Mouse (Mus musculus) heart, postnatal 10 days (tissue): Measurements from ENCODE around the gene Ttc3. TPM values are rescaled to one million over a fixed set of nuclear protein-coding genes. Genes with fewer than 3 reads are reported as not detected.
A peak's percentile ranks its signal among the peaks of the same experiment; 100 is the strongest.

Experiments
- DNase-seq, 2 experiments: peaks; one replicate each; pipeline ENCODE4 v3.0.0; 2021
- intact Hi-C: fragments of 180-260 bp; cut with DNase I; formaldehyde crosslinking; loops from one replicate; pipeline ENCODE4 v1.15.1; 2025
- total RNA-seq, 2 experiments: library from RNA; stranded (reverse); gene quantifications; 2 replicates each; pipeline ENCODE4 v1.2.3; 2021

Ttc3 gene
- total RNA-seq, 2 experiments from 2014 or later, result 127 to 128 TPM

DNA sequence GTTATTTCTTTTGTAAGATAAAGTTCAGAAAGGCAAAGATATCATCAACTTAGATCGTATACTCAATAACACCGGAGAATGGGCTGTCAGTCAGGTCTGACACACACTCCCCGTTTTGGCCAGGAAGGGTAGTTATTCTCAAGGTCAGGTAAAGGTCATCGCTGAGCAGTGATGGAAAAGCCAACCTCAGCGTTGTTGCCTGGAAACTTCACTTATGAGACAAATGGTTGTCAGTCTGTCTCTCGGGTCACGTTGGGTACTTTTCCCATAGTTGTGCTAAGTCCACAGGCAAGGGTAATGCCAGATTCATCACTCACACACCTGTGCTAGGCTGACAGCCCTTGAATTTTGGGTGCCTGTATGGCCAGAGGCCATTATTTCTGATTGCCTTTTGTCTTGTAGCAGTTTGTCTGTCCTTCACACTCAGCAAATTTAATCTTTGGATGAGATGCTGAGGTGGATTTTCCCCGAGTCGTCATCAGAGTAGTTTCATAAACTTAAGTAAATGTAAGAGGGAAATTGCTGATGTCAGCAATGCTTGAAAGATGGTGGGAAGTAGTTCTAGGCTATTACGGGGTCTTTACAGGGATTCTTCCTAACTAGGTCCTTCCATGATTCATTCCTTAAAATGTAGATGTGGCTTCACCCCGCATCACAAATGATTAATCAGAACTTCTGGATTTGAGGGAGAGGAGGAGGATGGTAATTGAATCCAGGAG, 13.5 kb upstream of the Ttc3 start:
- no peak for DNase-seq
- intact Hi-C loops, result no loop called here

DNA sequence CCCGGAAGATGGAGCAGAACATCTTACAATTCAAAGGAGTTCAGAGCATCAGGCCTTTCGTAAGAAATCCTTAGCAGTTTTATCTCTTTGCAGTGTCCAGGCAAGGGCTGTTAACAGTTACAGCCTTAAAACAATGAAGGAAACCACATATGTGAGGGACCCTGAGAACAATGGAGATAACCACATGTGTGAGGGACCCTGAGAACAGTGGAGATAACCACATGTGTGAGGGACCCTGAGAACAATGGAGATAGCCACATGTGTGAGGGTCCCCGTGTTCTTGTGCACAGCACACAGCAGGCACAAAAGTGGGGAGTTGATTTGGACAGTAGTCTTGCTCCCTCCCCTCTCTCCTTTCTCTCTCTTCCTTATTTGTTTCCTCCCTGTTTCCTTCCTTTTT, 12.3 kb upstream of the Ttc3 start:
- no peak for DNase-seq
- intact Hi-C loops, result no loop called here

DNA sequence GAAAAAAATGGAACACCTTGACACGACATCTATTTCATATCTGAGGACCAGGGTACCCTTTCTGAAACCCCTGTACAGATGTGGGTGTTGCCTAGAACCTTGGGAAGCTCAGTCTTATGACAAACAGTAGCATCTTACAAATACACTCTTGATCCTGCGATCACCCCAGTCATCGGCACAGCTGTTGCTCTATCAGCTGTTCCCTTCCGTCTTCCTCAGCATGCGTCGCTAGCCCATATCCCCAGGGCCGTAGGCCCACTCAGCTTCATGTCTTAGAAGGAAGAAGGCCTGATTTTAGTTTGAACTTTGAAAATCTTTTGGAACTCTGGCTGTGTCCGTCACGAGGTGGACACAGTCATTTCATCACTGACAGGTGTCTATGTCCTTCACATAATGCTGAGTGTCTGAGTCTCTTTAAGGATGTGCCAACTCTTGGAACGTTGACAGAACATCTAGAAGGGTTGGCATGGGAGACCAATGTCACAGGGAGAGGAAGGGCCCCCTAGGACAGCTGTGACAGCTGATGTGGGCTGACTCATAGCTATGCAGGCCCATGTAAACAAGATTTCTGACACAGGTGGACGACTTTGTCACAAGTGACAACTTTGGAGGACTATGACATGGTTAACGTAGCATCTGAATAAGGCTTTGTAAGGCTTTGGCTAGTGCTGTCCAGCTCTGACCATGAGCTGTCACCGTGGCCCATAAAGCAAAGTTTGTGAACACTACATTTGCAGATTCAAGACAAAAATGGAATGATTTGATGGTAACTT, 9.7 kb upstream of the Ttc3 start:
- DNase-seq, result no peak
- intact Hi-C loops, result no loop called here

DNA sequence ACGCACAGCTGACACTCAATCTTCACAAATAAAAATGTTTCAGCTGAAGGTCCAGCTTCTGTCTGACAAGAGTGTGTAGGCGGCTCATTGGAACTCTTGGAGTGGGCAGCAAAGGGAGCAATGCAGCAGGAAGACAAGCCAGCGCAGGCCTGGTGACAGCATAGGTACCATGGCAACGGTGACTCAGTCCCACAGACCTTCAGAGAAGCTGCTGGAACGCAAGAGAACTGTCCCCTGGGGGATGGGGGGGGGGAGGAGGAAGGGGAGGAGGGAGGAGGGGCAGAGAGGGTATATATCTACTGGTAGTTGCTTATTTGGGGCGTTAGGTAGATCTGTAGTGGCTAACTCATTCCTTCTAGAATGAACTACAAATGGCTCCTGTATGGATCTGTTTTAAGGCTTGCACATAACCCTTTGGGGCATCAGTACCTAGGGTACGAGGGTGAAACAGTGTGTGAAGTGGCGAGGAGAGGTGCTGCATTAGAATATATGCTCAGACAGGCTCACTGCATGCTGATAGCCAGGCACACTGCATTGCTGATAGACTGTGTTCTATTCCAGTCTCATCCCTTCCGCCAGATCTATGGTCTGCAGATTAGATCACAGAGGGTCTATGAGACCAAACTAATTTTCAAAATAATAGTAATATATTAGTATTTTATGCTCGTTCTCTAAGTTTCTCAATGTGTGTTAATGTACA, 8.1 kb upstream of the Ttc3 start:
- intact Hi-C loops, result no loop called here
- peak; percentile 66 to 69 for DNase-seq

DNA sequence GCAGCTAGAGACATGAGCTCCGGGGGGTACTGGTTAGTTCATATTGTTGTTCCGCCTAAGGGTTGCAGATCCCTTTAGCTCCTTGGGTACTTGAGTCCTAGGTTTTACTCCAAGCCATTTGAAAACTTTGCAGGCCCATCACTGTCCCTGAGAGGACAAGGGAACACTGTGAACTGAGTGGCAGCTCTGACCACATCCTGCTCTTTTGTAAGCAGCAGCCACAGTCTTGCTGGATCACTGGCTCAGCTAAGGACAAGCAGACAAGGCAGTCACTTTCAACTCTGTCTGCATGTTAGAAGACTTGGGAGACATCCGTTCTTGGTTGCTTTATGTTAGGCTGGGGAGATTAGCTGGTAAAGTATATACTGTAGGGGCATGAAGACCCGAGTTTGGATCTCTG, 6.6 kb upstream of the Ttc3 start:
- no peak for DNase-seq
- intact Hi-C loops, result no loop called here

DNA sequence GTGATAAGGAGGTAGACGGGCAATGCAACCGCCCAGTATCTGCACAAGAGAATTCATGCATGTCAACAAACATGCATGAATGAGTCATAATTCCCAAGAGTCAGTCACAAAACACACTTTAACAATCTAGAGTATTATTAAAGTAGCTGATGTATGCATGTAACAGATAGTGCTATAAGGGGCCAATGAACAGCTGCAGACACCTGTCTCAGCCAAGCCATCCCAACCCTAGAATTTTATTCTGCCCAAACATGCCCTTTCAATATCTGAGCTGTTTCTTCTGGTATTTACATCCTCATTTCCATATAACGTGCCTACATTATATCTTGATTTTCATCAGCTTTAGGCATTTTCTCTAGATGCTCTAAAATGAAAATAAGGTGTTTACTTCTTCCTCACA, 5.0 kb upstream of the Ttc3 start:
- intact Hi-C loops, result no loop called here
- DNase-seq, result no peak

DNA sequence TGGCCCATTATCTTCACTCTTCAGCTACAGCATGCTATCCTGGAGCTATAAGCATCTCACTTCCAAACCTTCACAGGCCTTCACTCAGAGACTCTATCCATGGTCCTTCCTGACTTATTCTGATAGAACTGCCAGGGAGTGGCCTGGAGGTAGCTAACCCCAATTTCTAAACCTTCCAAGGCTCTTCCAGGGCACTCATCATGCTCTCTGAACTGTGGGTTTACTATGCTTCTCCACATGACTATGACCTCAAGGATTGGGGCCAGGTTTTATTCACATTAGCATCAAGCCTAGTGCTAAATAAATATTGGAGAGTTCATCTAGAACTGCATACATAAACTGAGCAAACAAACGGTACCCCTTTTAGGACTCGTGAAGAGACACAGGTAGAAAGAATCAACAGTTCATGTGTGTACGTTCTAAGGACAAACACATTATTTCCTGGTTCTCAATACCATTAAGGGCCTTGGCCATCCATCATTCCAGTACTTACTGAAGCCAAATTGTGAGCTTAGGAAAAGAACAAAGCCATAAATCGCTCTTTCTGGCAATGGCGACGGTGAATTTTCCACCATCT, 734 bp upstream of the Ttc3 start:
- no peak for DNase-seq
- intact Hi-C loops, result loop anchor here (2.0 kb wide), 1 partner anchor 57 kb away; the partner anchor contains the start of gene Hlcs

DNA sequence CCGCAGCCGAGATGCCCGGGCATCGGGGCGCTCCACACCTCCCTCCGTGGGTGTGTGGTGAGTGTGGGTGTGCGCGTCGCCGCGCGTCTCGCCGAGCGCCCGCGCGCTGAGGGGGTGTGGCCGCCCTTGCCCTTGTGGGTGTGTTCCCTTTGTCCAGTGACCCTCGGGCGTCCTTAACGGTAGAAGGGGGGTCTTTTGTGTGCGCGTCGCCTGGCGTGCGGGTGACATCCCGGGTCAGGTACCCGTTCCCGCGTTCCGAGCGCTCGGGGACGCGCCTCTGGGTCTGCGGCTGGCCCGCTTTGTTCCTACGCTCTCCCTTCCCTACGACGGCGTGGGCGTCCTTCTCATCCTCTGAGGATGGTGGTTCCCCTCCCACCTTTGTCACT, 490 bp downstream of the Ttc3 start:
- intact Hi-C loops, result loop anchor here (2.0 kb wide), 1 partner anchor 58 kb away; the partner anchor contains the start of gene Hlcs
- peak; percentile 84 for DNase-seq

DNA sequence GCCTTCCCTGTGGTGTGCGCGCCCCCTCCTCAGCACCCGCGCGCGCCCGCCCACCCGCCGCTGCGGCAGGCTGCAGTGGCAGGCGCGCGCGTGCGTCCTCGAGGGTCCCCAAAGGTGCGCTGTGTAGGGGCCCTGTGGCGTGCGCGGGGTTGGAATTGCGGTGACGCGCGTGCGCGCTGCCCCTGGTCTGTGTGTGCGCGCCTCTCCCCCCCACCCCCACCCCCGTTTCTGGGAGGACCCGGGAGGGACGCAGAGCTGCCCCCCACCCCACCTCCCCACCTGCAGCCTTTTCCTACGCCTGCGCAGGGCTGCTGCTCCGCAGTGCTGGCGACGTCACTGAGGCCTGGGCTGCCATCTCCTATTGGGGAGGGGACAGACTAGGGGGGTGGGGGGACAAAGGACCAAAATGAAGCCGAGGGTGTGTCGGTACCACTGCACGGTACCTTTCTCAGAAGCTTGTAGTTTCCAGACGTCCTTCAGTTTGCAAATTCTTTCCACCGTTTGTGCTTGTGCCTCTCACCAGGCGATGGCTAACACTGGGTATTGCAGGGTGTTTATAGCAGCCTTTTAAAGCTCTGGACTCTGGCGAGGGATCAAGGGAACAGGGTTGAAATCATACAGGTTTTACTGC, 998 bp downstream of the Ttc3 start, which contains the start of gene Pigp:
Gene Pigp (minus strand): TSS at position 542 of the 631 bp plus-strand sequence.
- DNase-seq, result peak; percentile 70 to 75
- intact Hi-C loops, result loop anchor here (2.0 kb wide), 1 partner anchor 59 kb away; the partner anchor contains the start of gene Hlcs

DNA sequence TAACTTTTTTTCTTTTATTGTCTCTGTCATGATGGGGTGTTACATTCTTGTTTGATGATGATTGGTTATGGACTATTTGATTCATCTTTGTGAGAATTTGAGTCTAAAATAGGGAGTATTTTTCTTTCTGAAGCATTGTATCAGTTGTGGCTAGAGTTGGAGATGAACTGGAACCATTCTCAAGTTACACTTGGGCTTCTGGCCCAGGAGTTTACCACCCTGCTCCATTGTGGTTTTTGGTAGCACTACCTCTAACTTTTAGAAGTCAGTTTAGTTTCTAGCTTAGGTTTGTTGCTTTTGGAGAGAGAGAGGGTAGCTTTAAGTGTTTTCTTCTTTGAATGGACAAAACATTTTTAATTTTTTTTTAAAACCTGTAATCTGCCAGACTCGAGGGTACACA, 9.0 kb downstream of the Ttc3 start:
- intact Hi-C loops, result no loop called here

DNA sequence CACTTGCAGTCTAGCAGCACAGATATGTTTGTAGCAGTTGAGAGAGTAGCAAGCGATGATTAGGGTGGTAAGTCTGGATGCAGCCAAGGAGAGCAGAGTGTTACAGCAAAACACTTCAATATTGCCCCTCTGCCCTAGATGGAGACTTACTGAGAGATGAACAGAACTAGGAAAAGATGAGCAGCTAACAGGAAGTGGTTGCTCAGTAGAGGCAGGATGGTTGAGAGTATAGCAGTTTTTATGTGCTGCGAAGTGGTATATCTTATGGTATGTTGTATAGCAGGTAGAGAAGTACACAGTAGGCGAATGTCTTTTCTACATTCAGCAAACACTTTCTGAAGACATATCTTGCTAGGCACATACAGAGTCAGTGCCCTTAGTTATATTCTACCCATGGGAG, 12.9 kb downstream of the Ttc3 start:
- intact Hi-C loops, result no loop called here
- no peak for DNase-seq

More for the DNA sequence above, 9.0 kb downstream of the Ttc3 start:
- no peak for DNase-seq

DNA sequence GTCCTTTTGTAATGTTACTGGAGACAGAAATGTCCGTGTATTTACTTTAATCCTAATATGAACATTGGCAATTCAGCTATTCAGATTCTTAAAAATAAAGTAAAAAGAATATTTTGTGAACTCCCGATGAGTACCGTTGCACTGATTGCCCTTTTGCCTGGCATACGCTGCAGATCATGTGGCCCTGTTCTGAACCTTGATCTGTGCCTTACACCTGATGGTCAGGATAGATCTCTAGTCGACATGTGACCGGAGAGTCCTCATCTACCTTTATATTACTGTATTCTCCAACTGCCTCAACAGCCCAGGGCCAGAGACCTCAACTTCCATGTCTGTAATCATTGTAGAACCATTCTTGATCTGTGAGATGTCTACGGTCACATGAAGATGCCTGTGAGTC, 17.3 kb downstream of the Ttc3 start:
- intact Hi-C loops, result no loop called here
- DNase-seq, result no peak

DNA sequence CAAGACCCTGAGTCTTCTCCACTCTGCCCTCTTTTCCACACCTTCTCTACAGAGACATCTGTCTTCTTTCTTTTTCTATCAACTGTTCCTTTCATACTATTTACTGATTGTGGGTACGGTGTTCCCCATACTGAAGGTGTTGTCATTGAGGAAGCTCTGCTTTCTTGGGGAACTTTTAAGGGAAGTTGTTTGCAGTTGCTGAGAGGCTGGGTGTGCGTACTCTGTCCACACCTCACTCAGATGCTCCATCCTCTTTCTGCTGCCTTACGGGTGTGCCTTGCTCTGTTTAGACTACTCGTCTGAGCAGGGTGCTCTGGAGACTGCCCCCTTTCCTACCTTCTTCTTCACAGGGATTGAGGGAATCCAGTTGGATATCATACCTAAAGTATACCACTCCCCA, 21.9 kb downstream of the Ttc3 start:
- no peak for DNase-seq
- intact Hi-C loops, result no loop called here

DNA sequence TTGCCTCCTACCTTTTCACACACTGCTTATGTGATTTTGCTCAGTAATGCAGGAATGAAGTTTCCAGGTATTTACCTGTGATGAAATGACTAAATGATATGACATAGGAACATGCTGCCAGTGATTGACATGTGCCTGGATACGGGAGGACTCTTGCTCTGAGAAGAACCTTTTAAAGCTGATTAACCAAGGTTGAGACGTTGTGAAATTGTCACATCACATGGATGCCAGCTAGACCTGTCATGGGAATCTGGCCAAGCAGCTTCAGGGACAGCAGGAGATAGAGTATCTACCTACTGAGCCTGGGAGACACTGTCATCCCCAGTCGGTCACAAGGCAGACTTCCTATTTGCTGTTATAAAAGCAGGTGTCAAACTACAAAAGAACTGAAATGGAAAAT, 24.6 kb downstream of the Ttc3 start:
- DNase-seq, result no peak
- intact Hi-C loops, result no loop called here

DNA sequence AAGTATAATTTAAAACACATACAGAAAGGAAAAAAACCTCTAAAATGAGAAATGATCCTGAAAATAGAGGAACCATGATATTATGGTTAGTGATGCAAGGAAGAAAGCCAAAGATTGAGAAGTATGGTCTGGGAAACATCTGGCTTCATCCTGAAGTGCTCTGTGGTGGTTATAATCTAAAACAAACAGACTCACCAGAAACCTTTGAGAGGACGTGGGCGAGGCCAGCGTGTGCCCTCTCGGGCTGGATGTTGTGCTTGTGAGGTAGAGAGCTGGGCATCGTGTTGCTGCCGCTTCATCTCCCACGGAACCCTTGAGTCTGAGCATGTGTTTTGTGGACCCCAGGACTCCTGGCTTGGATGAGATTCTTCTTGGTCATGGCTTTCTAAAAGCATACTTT, 26.2 kb downstream of the Ttc3 start:
- DNase-seq, result no peak
- intact Hi-C loops, result no loop called here

DNA sequence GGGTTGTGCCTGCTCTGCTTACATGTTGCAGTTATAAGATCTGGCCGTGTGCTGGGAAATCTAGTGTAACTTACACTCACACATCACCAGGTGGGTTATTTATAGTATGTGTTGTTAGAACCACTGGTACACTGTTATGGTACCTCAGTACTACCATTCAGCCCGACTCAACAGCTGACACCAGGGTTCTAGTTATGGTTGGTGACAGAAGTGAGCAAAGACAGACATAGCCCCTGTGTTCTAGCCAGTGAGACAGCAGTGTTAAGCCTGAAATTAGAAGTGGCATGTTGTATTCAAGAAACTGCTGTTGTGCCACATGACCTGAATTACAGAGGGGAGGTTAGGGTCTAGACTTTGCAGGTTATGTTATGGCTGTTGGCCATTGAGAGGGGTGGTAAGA, 28.7 kb downstream of the Ttc3 start:
- intact Hi-C loops, result no loop called here

DNA sequence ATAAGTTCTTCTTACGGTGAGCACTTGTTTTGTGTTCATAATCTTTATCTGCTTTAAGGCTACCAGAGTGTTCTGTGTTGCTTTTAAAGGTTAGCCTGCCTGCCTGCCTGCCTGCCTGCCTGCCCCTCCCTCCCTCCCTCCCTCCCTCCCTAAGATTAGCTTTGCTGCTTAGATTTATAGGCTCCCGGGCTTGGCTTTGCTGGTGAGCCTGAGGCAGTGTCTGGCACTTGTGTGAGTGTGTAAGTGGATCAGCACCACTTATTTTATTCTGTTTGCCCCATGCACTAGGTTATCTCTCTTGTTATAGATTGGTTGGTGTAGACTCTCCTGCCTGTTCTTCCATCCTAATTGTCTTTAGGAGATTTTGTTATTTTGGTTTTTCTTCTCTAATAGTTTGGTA, 31.2 kb downstream of the Ttc3 start:
- no peak for DNase-seq
- intact Hi-C loops, result no loop called here

More for the DNA sequence above, 28.7 kb downstream of the Ttc3 start:
- DNase-seq, result no peak

DNA sequence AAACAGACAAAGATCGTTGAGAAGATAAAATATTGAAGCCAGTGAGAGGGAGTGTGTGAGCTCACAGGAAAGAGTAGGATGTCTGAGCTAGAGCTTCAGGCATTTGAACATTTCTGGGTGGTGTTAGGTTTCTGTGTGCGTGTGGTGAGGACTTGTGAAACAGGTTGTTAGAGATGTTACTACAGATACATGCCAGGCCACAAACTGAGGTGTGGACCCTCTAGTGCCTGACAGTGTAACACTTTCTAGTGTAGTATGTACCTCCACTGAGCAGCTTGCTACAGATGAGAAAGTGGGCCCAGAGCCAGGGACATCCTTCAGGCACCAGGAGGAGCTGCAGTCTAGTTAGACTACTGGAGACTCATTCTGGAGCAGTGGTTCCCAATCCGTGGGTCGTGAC, 31.8 kb downstream of the Ttc3 start:
- intact Hi-C loops, result no loop called here
- peak; percentile 18 to 27 for DNase-seq

DNA sequence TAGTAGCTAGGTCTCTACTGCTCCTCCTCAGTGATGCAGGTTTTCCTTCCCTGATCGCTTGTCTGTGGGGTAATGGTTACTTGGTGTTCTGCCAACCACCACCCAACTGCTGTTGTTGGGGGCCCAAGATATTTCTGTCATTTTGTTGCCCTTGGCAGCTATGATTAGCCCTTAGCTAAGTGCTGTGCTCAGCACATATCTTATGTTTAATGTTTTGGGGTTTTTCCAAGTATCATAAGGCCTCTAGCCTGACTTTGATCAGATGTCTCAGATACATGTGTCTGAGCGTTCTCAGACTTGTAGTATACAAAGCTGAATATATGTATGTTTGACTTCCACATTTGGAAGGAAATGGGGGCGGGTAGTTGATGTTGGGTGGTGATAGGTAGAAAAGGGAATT, 40.9 kb downstream of the Ttc3 start:
- intact Hi-C loops, result no loop called here
- peak in 1 of 2 experiments; percentile 12 for DNase-seq

DNA sequence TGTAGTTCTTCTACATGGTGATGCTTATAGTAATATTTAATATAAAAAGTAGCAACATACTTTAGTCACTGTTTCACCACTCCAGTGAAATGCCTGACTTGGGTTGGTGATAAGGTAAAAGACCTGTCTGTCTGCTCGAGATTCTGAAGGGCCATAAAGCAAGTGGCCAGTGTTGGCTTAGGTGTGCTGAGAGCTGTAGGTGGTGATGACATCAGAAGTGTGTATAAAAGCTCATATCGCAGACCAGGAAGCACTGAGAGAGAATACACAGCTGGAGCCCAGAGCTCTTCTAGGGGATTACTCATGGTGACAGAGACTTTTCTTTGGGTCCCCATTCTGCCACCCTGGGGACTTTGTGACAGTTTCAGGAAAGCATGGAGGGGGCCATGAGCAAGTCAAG, 41.8 kb downstream of the Ttc3 start:
- DNase-seq, result no peak
- intact Hi-C loops, result no loop called here

DNA sequence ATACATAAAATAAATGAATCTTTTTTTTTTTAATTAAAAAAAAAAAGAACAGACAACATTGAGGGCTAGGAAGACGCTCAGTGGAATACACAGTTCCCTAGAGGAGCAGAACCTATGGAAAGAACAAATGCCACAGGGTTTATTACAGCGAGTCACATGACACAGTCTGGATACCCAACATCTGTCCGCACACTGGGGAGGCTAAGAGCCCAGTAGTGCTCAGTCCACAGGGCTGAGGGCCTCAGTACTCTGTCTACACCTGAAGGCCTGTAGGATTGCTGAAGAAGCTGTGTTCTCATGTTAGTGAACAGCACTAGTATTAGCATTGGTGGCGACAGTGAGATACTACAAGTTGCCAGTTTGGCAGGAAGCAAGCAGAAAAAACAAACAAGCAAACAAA, 42.3 kb downstream of the Ttc3 start:
- intact Hi-C loops, result no loop called here
- no peak for DNase-seq
